Comparison of ENCODE assay signal across 21 mouse cellular contexts in the genomic region with DNA sequence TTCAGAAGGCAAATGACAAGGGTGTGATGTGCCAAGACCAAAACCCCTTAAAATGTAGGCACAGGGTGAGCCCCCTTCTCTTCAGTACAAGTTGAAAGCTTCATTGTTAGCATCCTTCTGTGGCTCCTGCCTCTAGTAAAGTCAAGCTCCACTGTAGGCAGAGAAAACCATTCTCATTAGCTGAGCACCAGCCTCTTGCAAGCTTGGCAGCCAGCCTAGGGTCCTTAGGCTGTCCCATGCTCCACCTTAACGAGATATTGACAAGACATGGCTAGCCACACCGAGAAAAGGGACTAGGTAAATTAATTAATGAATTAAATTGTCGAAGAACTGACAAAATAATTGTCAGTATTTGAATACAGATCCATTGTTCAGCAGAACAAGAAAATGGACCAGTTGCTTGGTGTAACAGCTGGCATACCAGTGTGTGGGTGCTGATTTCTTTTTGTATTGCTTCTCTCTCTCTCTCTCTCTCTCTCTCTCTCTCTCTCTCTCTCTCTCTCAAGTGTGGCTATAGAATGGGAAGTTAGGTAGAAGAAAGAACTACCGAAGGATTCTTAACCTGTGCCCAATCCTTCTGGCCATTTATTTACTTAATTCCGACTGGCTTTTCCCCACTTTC.
"Had no signal": no experiment of that assay in that cellular context is flagged by ENCODE, and none has a peak within 500 bp of the region (broad histone marks: within the 10 kb centered on the region; RNA-seq: fewer than 3 reads in every experiment).

No protein-coding gene starts in this region.

- ATAC-seq: liver, embryonic 12.5 days; midbrain, embryonic 13.5 days; midbrain, embryonic 16.5 days had no signal

- H3K4me1 ChIP-seq: limb, embryonic 13.5 days; liver, embryonic 12.5 days; liver, embryonic 15.5 days; lung, embryonic 15.5 days; megakaryocyte, embryonic 14.5 days; stomach, embryonic 15.5 days had no signal

- H3K9me3 ChIP-seq: limb, embryonic 10.5 days; limb, embryonic 13.5 days; liver, embryonic 12.5 days; liver, embryonic 15.5 days; lung, embryonic 15.5 days; midbrain, embryonic 10.5 days; midbrain, embryonic 13.5 days; stomach, embryonic 15.5 days had no signal

- H3K27me3 ChIP-seq: limb, embryonic 13.5 days; liver, embryonic 12.5 days; liver, embryonic 15.5 days; lung, embryonic 15.5 days; megakaryocyte, embryonic 14.5 days; midbrain, embryonic 13.5 days; stomach, embryonic 15.5 days had no signal

- H3K9ac ChIP-seq: limb, embryonic 13.5 days; liver, embryonic 12.5 days; liver, embryonic 15.5 days; lung, embryonic 15.5 days; midbrain, embryonic 13.5 days; stomach, embryonic 15.5 days had no signal

- H3K27ac ChIP-seq: layer of hippocampus, adult 2 months; limb, embryonic 10.5 days; limb, embryonic 13.5 days; liver, embryonic 12.5 days; liver, embryonic 15.5 days; lung, embryonic 15.5 days; midbrain, embryonic 10.5 days; midbrain, embryonic 13.5 days; stomach, embryonic 15.5 days had no signal

- H3K36me3 ChIP-seq: limb, embryonic 10.5 days; limb, embryonic 13.5 days; liver, embryonic 12.5 days; liver, embryonic 15.5 days; lung, embryonic 15.5 days; midbrain, embryonic 10.5 days; midbrain, embryonic 13.5 days; stomach, embryonic 15.5 days had no signal

- H3K4me3 ChIP-seq: layer of hippocampus, adult 2 months; limb, embryonic 10.5 days; limb, embryonic 13.5 days; liver, embryonic 12.5 days; liver, embryonic 15.5 days; lung, embryonic 15.5 days; megakaryocyte, embryonic 14.5 days; midbrain, embryonic 10.5 days; midbrain, embryonic 13.5 days; stomach, embryonic 15.5 days had no signal

- H3K4me2 ChIP-seq: limb, embryonic 13.5 days; liver, embryonic 12.5 days; liver, embryonic 15.5 days; lung, embryonic 15.5 days; midbrain, embryonic 13.5 days; stomach, embryonic 15.5 days had no signal

- DNase-seq: kidney, adult 9 months; kidney, postnatal 25 days; layer of hippocampus, adult 9-11 months; liver; lung, adult 18-20 months; lung, postnatal 10 days; lung, postnatal 36 days; right cerebral cortex, postnatal 14 days; spleen, adult 18-20 months; thymus, postnatal 25 days had no signal
